Mouse (Mus musculus): Measurements from ENCODE around the gene Ube2q1.
A peak's percentile ranks its signal among the peaks of the same experiment; 100 is the strongest.

The Ube2q1 gene

GRCm38 (mm10) chr3:89821548-89822480, 48.4 kb downstream of the Ube2q1 start:
- no peak for DNase-seq (ENCODE audit: extremely low spot score)

GRCm38 (mm10) chr3:89823594-89823993, 50.2 kb downstream of the Ube2q1 start:
- DNase-seq (ENCODE audit: extremely low spot score) = no peak

- no peak for DNase-seq (ENCODE audit: extremely low spot score)
These were observed 52.9 kb downstream of the Ube2q1 start for GRCm38 (mm10) chr3:89826295-89826694.

GRCm38 (mm10) chr3:89830815-89831591, 57.6 kb downstream of the Ube2q1 start, which contains the start of gene She:
Gene She (plus strand): TSS chr3:89831370.
- peak; percentile 22 for DNase-seq (ENCODE audit: extremely low spot score)
